Mouse (Mus musculus) forebrain, embryonic 11.5 days (tissue): ENCODE measurements at regions not wholly inside any gene's neighbourhood (a gene's known extent, or its start where the extent isn't known, plus 50 kb on each side); places are given as distances from the start of the nearest gene placed in this dataset.

ENCODE experiments used
- ATAC-seq: fragments of 200-750 bp; cut with Nextera tagmentation; replicated peaks from 2 replicates; pipeline ENCODE4 v1.8.0; 2017; ENCODE audit warnings: moderate TSS enrichment; ENCODE audit not compliant: low FRiP score
- DNase-seq: peaks from one replicate; pipeline ENCODE4 v3.0.0-alpha.2; 2017; ENCODE audit warnings: low spot score
- H3K27ac ChIP-seq: fragments of 300-500 bp; sonication (generic); 2 replicates; pipeline ENCODE4 v1.5.1; 2014; ENCODE audit warnings: low read depth, low read length
- H3K27me3 ChIP-seq: fragments of 300-500 bp; sonication (generic); 2 replicates; pipeline ENCODE4 v1.6.1; 2014; ENCODE audit warnings: mild to moderate bottlenecking, low read length, mixed read lengths; ENCODE audit not compliant: control insufficient read depth, insufficient read depth
- H3K36me3 ChIP-seq: fragments of 300-500 bp; sonication (generic); 2 replicates; pipeline ENCODE4 v1.6.1; 2014; ENCODE audit warnings: mild to moderate bottlenecking, low read length, moderate library complexity, mixed read lengths; ENCODE audit not compliant: control insufficient read depth, insufficient read depth
- H3K4me1 ChIP-seq: fragments of 300-500 bp; sonication (generic); replicated peaks from 2 replicates; pipeline ENCODE4 v1.6.1; 2014; ENCODE audit warnings: low read length, mixed read lengths; ENCODE audit not compliant: control insufficient read depth, insufficient read depth
- H3K4me2 ChIP-seq: fragments of 300-500 bp; sonication (generic); 2 replicates; pipeline ENCODE4 v1.6.1; 2014; ENCODE audit warnings: low read depth, mild to moderate bottlenecking, low read length, moderate library complexity, mixed read lengths; ENCODE audit not compliant: severe bottlenecking
- H3K4me3 ChIP-seq: fragments of 300-500 bp; sonication (generic); 2 replicates; pipeline ENCODE4 v1.5.1; 2014; ENCODE audit warnings: low read depth, low read length
- H3K9ac ChIP-seq: fragments of 300-500 bp; sonication (generic); 2 replicates; pipeline ENCODE4 v1.6.1; 2014; ENCODE audit warnings: low read length
- H3K9me3 ChIP-seq: fragments of 300-500 bp; sonication (generic); 2 replicates; pipeline ENCODE4 v1.6.1; 2016; ENCODE audit warnings: low read length, mixed read lengths; ENCODE audit not compliant: control insufficient read depth
- WGBS: fragments of 180-500 bp; shearing (Covaris S2); extraction: QIAGEN DNeasy Blood & Tissue Kit; methylation state at CpG from one replicate; pipeline ENCODE4 v1.1.7; 2014; 5-methylcytosine and 5-hydroxymethylcytosine counted together

DNA sequence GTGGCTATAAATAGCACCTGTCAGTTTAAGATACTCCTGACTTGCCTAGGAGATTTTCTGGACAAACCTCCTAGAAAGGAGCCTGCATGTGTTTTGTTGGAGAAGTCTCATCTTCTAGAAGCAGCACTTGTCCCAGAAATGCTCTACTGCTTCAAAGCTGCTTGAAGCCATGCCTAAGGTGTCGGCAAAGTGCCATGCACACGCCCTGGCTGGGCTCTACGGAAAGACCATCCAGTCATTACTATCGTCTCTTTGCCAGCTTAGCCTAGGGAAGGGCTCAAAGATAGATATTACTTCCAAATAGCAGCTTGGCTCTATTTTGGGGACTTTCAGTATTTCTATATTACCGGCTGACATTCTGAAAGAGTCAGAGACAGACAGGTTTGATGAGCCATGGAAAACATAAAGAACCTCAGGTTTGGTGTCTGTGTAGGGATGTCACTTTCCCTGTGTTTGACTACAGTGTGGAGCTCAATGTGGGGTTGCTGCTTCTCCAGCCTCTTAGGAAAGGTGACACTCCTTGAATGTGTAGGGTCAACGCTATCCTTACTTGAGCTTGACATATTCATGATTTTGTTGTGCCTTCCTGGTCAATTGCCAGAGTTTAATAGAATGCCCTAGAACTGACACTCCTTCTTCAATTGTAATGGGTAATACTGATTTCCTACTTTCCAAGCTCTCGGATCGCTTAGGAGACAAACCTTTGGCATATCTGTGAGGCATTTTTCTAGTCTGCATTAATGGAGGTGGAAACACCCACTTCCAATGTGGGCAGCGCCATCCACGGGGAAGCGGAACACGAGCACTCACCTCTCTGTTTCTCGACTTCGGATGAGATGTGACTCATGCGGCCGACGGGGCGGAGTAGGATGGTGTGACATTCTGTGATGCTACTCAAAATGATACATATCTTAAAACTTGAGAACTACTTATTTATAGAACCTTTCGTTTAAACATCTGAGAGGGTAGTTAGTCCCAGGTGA, 251.3 kb downstream of the Enc1 start:
- WGBS: 93% methylated on average over 19 of the region's 19 CpGs
- Histone ChIP-seq H3K4me2 (no peak overlapping the region), H3K4me1 (peaks cover 5% of the 10 kb centered on the region; the same call in 1 of the 2 replicates), H3K27me3 (no peaks in the 10 kb centered on the region), H3K9ac (no peak overlapping the region), H3K4me3 (no peak overlapping the region), H3K36me3 (no peaks in the 10 kb centered on the region), H3K9me3 (no peaks in the 10 kb centered on the region), H3K27ac (no peak overlapping the region)
- DNase-seq (no peak), ATAC-seq (no peak)

DNA sequence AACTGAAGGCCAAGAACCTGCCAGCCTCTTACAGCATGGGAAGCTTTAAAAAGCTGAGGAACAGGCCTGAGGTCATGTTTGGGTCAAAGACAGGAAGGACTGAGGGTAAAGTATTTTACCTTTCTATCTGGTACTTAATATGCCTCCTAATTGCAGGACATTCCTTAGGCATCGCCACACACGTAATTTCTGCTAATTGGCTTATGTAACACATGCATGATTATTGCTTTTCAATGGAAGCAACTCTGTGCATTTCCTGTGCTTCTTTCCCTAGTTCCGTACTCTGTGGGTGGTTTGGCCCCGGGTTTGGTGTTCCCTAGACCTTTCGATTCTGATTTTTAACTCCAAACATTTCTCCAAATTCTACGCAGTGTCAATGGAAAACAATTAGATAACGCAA, 249.2 kb downstream of the Enc1 start:
- no peak overlapping the region for H3K4me3 ChIP-seq
- peaks cover 5% of the 10 kb centered on the region; the same call in 1 of the 2 replicates for H3K4me1 ChIP-seq
- H3K9me3 ChIP-seq: no peaks in the 10 kb centered on the region
- no peaks in the 10 kb centered on the region for H3K36me3 ChIP-seq
- no peak overlapping the region for H3K9ac ChIP-seq
- H3K27ac ChIP-seq: no peak overlapping the region
- no peak overlapping the region for H3K4me2 ChIP-seq
- ATAC-seq: no peak
- H3K27me3 ChIP-seq: no peaks in the 10 kb centered on the region
- WGBS: 47% methylated on average over 7 of the region's 7 CpGs
- no peak for DNase-seq

DNA sequence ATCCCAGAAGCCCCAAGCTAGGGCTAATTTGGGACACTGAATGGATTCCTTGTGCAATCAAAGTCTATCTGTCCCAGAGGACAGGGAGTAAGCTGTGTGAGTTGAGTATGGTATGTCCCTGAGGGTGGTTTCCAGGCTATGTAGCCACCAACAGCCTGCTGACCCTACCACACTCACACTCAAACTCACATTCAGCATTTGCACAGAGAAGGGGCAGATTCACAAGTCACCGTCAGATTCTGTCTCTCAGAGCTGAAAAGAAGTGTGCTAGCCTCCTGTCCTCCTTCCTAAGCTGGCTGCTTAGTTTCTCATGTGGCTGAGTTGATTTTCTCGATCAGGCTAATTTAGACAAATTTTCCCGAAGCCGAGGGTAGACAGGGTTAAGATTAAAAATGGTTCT, 248.8 kb downstream of the Enc1 start:
- DNase-seq (no peak), ATAC-seq (no peak)
- no peaks in the 10 kb centered on the region for H3K36me3 ChIP-seq
- H3K9me3 ChIP-seq: no peaks in the 10 kb centered on the region
- no peak overlapping the region for H3K9ac ChIP-seq
- H3K27ac ChIP-seq: no peak overlapping the region
- peaks cover 5% of the 10 kb centered on the region; the same call in 1 of the 2 replicates for H3K4me1 ChIP-seq
- 64% methylated on average over 4 of the region's 4 CpGs for WGBS
- H3K4me2 ChIP-seq: no peak overlapping the region
- H3K4me3 ChIP-seq: no peak overlapping the region
- no peaks in the 10 kb centered on the region for H3K27me3 ChIP-seq

DNA sequence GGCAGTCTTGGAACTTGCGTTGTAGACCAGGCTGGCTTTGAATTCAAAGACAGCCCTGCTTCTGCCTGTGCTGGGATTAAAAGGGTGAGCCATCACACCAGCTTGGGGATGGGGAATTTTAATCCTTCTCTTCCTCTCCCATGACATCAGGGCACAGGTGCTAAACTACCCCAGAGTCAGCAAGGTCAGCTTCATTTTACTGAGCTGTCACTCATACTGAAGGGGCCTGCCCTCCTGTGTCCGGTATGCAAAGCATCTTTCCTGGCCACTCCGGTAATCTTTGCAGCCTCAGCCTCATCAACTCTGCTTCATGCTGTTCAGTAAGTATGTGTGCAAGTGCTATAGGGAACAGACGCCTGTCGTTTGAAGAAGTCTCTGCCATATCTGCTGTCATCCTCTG, 248.1 kb downstream of the Enc1 start:
- no peak for DNase-seq
- peaks cover 5% of the 10 kb centered on the region; the same call in 1 of the 2 replicates for H3K4me1 ChIP-seq
- 39% methylated on average over 5 of the region's 5 CpGs for WGBS

DNA sequence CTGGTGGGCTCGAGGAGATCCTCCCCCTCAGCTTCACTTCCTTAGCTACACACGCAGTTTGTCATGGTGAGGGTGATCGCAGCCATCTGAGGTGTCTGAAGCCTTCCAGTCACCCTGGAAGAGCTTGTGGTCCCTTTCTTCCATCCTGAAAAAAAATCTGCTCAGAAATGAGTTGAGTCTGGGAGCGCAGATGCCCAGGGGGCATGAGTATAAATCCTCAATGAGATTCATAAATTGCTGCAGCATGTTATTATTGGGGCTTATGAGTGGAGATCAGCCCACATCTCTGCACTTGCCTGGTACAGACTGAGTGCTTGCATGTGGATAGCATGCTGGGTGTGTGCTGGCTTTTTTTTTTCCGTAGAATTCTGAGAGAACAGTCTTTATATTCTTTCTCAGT, 247.6 kb downstream of the Enc1 start:
- Histone ChIP-seq H3K9me3 (no peaks in the 10 kb centered on the region), H3K36me3 (no peaks in the 10 kb centered on the region), H3K4me2 (no peak overlapping the region), H3K27me3 (no peaks in the 10 kb centered on the region), H3K27ac (no peak overlapping the region), H3K9ac (no peak overlapping the region), H3K4me1 (peaks cover 5% of the 10 kb centered on the region; the same call in 1 of the 2 replicates), H3K4me3 (no peak overlapping the region)
- DNase-seq (no peak), ATAC-seq (no peak)
- WGBS: 74% methylated on average over 5 of the region's 5 CpGs

More for the DNA sequence above, 248.1 kb downstream of the Enc1 start:
- H3K36me3 ChIP-seq: no peaks in the 10 kb centered on the region
- H3K9me3 ChIP-seq: no peaks in the 10 kb centered on the region
- H3K9ac ChIP-seq: no peak overlapping the region
- ATAC-seq: no peak
- no peak overlapping the region for H3K4me2 ChIP-seq
- H3K27me3 ChIP-seq: no peaks in the 10 kb centered on the region
- no peak overlapping the region for H3K27ac ChIP-seq
- no peak overlapping the region for H3K4me3 ChIP-seq

DNA sequence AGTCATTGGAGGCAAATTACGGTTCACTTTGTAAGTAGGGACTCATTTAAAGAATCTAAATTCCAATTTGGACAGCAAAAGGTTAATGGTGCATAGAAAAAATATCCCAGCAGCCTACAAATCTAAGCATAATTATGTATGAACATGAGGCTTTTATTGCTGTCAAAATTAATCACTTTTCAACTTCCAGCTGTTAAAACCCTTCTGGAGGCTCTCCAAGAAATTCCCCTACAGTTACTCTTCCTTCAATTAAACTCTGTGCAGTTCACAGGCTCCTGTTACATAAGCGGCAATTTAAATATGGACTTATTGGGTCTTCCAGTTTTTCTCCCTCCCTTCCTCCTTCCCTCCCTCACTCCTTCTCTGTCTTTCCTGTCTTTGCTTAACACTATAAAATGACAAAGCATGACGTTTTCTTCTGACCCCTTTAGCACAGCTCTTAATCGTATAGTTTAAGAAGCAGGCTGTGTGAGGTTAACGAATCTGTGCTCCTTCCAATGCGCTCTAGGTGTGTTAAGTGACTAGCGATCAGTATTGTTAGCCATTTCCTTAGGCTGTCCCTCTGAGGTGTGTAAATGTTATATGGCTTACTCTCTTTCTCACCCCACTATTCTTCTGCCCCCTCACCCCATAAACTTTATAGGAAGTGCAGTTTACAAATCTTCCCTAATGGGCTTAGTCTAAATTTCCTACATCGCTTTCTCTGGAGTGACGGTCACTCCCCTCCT, 247.0 kb downstream of the Enc1 start:
- Histone ChIP-seq H3K27me3 (no peaks in the 10 kb centered on the region), H3K4me2 (no peak overlapping the region), H3K4me1 (peaks cover 5% of the 10 kb centered on the region; the same call in 1 of the 2 replicates), H3K27ac (no peak overlapping the region), H3K9ac (no peak overlapping the region), H3K36me3 (no peaks in the 10 kb centered on the region), H3K9me3 (no peaks in the 10 kb centered on the region), H3K4me3 (no peak overlapping the region)
- DNase-seq (no peak), ATAC-seq (no peak)
- 69% methylated on average over 9 of the region's 9 CpGs for WGBS

DNA sequence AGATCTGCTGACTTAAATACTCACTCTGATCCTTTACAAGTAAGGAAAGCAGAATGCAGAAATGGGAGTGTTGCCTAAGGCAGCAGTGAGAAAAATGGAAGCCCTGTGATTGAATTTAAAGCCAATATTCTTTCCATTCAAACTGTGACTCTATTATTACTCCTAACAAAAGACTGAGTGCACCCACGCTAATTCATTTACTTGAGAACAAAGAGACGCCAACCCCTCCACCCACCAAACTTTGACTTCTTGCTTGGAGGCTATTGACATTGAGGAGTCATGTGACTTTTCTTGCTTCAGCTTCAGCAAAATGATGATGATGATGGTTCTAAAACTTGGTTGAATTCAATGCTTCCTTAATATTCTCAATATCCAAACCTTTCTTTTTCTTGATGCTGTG, 245.6 kb downstream of the Enc1 start:
- no peaks in the 10 kb centered on the region for H3K27me3 ChIP-seq
- ATAC-seq (no peak), DNase-seq (no peak)
- H3K27ac ChIP-seq: no peak overlapping the region
- no peaks in the 10 kb centered on the region for H3K36me3 ChIP-seq
- no peak overlapping the region for H3K4me3 ChIP-seq
- H3K9me3 ChIP-seq: no peaks in the 10 kb centered on the region
- WGBS: 53% methylated on average over 2 of the region's 2 CpGs
- no peak overlapping the region for H3K4me2 ChIP-seq
- H3K9ac ChIP-seq: no peak overlapping the region
- peaks cover 5% of the 10 kb centered on the region; the same call in 1 of the 2 replicates for H3K4me1 ChIP-seq

DNA sequence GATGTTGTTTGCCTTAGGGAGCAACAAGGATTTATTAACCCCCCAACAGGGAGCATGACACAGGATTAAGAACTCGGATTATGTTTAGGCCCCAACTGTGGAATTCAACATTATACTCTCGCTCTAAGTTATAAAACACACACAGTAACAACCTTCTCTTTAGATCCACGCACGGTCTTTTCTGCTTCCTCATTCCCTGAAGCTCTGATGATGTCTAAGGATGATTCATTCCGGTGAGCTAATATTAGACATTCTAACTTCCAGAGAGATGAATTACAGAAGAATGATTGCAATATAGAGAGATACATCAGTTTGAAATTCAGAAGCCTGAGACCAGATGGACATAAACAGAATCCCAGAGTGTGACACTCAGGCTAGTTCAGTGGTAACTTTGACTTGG, 245.0 kb downstream of the Enc1 start:
- ATAC-seq (no peak), DNase-seq (no peak)
- Histone ChIP-seq H3K4me1 (peaks cover 5% of the 10 kb centered on the region; the same call in 1 of the 2 replicates), H3K4me3 (no peak overlapping the region), H3K27me3 (no peaks in the 10 kb centered on the region), H3K4me2 (no peak overlapping the region), H3K9me3 (no peaks in the 10 kb centered on the region), H3K27ac (no peak overlapping the region), H3K36me3 (no peaks in the 10 kb centered on the region), H3K9ac (no peak overlapping the region)
- 82% methylated on average over 5 of the region's 5 CpGs for WGBS
